Mouse (Mus musculus): ENCODE results near the gene Sdcbp2.

- no peak for TF ChIP-seq POLR2A (IDR thresholded peaks at IDR 0.05; ENCODE audit: insufficient read length, low read depth)
- TF ChIP-seq MAX (IDR thresholded peaks at IDR 0.05; ENCODE audit: low read depth), result no peak
Measured at GRCm38 (mm10) chr2:151632159-151632814, 59.9 kb downstream of the Sdcbp2 start, which contains the start of gene Snph.

Measured in myocyte (in vitro differentiated cells).